Mouse (Mus musculus) layer of hippocampus, postnatal 25 days (tissue): ENCODE data around the gene Slc16a10. TPM values are rescaled to one million over a fixed set of nuclear protein-coding genes. Genes with fewer than 3 reads are reported as not detected.

Experiments used
- total RNA-seq, 2 experiments: library from RNA; stranded (reverse); gene quantifications; 2 replicates each; pipeline ENCODE4 v1.2.3; 2021

The Slc16a10 gene
- total RNA-seq, 2 experiments from 2014 or later, result 2.9 to 3.1 TPM

Other genes starting within 250 kb of the Slc16a10 start
- 1 to 10 TPM; 7.5 to 8.6 TPM for gene Mfsd4b4, start 243.0 kb downstream of the Slc16a10 start, total RNA-seq
- under 1 TPM; 0.34 to 0.68 TPM for gene Mfsd4b2, start 215.3 kb downstream of the Slc16a10 start, total RNA-seq
- gene Mfsd4b3, start 182.1 kb downstream of the Slc16a10 start, total RNA-seq, result under 1 TPM in 1 of 2 experiments, not detected in 1; 0.22 TPM
- under 1 TPM; 0.54 to 0.57 TPM for gene Mfsd4b5, start 155.6 kb downstream of the Slc16a10 start, total RNA-seq
- 1 to 10 TPM in 1 of 2 experiments, under 1 TPM in 1; 0.87 to 2.3 TPM for gene Mfsd4b1, start 117.0 kb downstream of the Slc16a10 start, total RNA-seq
- gene Rpf2, start 104.8 kb upstream of the Slc16a10 start, total RNA-seq, result 10 to 100 TPM; 22.2 TPM
- 10 to 100 TPM; 25.1 to 25.5 TPM for gene Gtf3c6, start 115.8 kb upstream of the Slc16a10 start, total RNA-seq
- gene Amd1, start 159.9 kb upstream of the Slc16a10 start, total RNA-seq, result 10 to 100 TPM; 67.2 to 80.9 TPM
- gene Cdk19, start 197.3 kb upstream of the Slc16a10 start, total RNA-seq, result 10 to 100 TPM; 30.3 to 31.5 TPM